Mouse (Mus musculus): ENCODE measurements around the gene Prss16. TPM values are rescaled to one million over a fixed set of nuclear protein-coding genes. Genes with fewer than 3 reads are reported as not detected.

Prss16 gene
- polyA plus RNA-seq, 1 experiment from 2014 or later, result 1.4 TPM

DNA sequence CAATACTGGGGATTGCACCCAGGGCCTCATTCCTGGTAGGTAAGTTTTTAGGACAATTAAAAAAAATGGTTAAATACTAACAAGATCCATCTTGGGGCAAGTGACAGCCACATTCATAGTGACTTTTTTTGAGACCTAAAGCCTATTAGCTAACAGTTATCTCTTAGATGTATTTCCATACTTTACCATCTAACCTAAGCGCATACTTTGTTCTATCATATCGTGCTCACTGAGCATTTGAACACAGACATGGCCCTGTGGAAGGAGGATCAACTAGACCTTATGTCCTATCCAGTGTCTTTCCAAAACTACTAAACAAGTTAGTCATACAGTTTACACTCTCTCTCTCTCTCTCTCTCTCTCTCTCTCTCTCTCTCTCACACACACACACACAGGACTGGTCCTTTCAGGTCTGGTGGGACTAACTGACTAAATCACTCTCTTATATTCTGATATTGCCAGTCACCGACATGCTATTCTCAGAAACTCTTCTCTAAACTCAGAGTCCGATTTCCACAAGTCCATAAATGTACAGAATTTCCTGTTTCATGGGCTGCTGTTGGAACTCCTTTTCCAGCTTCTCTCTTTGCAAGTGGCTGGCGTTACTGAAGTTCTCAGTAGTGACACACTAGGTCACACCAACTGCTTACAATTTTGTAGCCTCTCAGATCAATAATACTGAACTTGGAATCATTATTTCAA, 24.4 kb upstream of the Prss16 start:
- H3K4me1 ChIP-seq (replicated peaks), result 0 out of 2 replicates have a peak, but pooled peaks cover 3% of the 10 kb centered on the region
- no peaks in the 10 kb centered on the region for H3K27me3 ChIP-seq (replicated peaks)
- no peaks in the 10 kb centered on the region for H3K9me3 ChIP-seq
- peak overlapping the region; percentile 26; the same call in 1 of the 2 replicates for H3K9ac ChIP-seq
- 29% methylated on average over 5 of the region's 5 CpGs for WGBS
- H3K4me3 ChIP-seq (replicated peaks), result peak overlapping the region; percentile 37; the same call in 1 of the 2 replicates
- peak overlapping the region; percentile 55 for H3K4me2 ChIP-seq (replicated peaks)
- peak overlapping the region; percentile 81 for H3K27ac ChIP-seq
- ATAC-seq, result no peak
- H3K36me3 ChIP-seq, result no peaks in the 10 kb centered on the region

DNA sequence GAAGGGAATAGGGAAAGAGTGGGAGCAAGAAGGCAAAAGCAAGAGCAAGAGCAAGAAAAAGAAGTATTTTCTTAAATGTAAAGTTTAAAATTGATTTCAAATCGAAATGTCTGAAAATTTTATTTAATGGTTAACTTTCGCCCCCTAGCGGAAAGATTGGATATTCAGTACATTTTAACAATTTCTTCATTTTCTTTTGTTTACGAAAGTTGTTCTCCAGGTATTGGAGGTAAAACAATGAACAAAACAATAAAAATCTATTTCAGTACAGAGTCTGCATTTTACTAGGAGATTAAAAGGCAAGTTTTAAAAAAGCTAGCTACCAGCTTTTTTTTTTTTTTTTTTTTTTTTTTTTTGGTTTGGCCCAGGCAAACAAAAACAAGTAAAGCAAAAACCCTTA, 21.0 kb upstream of the Prss16 start:
- no peak overlapping the region for H3K4me2 ChIP-seq (replicated peaks)
- no peak overlapping the region for H3K9ac ChIP-seq
- H3K36me3 ChIP-seq, result no peaks in the 10 kb centered on the region
- H3K27me3 ChIP-seq (replicated peaks), result no peaks in the 10 kb centered on the region
- no peaks in the 10 kb centered on the region for H3K9me3 ChIP-seq
- no peak overlapping the region for H3K4me3 ChIP-seq (replicated peaks)
- no peak overlapping the region for H3K27ac ChIP-seq
- no peak for ATAC-seq
- WGBS, result 10% methylated on average over 4 of the region's 4 CpGs
- H3K4me1 ChIP-seq (replicated peaks), result no peaks in the 10 kb centered on the region

DNA sequence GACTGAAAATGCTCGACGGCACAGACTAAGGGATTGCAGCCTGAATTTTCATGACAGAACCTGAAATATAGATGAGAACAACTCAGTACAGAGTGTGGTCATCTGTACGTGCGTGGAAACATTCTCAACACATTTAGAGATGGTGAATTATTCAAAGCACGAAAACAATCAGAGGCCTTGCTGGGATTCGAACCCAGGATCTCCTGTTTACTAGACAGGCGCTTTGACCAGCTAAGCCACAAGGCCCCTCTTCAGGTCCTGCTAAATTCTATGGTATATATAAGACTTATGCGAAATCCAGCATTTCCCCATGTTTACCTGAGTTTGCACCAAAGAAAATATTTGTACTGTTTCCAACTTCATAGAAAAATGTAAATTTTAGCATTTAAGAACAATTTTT, 20.4 kb upstream of the Prss16 start:
- H3K27ac ChIP-seq, result no peak overlapping the region
- no peak overlapping the region for H3K4me3 ChIP-seq (replicated peaks)
- H3K4me1 ChIP-seq (replicated peaks), result no peaks in the 10 kb centered on the region
- H3K9me3 ChIP-seq, result no peaks in the 10 kb centered on the region
- H3K4me2 ChIP-seq (replicated peaks), result no peak overlapping the region
- 44% methylated on average over 8 of the region's 8 CpGs for WGBS
- H3K36me3 ChIP-seq, result no peaks in the 10 kb centered on the region
- H3K27me3 ChIP-seq (replicated peaks), result no peaks in the 10 kb centered on the region
- H3K9ac ChIP-seq, result no peak overlapping the region
- no peak for ATAC-seq

DNA sequence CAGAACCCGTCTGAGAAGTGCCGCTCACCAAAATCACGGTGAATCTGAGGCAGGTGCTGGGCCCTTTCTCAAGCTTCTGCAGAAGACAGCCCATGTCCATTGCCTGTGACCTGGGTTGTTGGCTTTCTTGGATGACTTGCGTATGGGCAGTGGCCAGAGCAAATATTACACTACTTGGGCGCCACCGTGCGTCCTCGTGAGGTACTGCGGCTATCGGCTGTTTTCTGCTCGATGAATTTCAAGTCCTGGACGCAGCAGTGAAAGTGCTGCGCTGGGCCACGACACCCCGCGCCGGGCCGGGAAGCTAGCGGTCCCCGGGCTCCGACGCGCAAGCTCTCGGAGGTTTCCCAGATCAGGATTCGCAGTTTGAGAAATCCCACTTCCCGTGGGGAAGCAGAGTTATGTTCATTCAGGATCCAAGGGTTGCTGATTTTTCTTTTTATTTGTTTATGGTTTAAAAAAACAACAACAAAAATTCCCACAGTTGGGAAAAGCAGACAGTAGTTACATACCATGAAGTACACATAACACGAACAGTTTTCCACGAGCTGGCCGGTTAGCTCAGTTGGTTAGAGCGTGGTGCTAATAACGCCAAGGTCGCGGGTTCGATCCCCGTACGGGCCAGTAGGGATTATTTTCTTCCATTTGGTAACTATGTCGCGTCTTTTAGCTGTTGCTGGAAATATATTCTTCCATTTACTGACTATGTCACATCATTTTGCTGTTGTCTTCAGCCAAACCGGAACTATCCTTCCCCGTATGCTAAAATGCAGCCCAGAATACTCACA, 19.3 kb upstream of the Prss16 start:
- no peaks in the 10 kb centered on the region for H3K9me3 ChIP-seq
- no peaks in the 10 kb centered on the region for H3K4me1 ChIP-seq (replicated peaks)
- ATAC-seq, result peak; percentile 80
- H3K4me3 ChIP-seq (replicated peaks), result peak overlapping the region; percentile 55
- no peaks in the 10 kb centered on the region for H3K27me3 ChIP-seq (replicated peaks)
- whole genome bisulfite sequencing, result 1% methylated on average over 40 of the region's 40 CpGs
- peak overlapping the region; percentile 61 for H3K9ac ChIP-seq
- peak overlapping the region; percentile 81 for H3K27ac ChIP-seq
- no peaks in the 10 kb centered on the region for H3K36me3 ChIP-seq
- H3K4me2 ChIP-seq (replicated peaks), result peak overlapping the region; percentile 63

DNA sequence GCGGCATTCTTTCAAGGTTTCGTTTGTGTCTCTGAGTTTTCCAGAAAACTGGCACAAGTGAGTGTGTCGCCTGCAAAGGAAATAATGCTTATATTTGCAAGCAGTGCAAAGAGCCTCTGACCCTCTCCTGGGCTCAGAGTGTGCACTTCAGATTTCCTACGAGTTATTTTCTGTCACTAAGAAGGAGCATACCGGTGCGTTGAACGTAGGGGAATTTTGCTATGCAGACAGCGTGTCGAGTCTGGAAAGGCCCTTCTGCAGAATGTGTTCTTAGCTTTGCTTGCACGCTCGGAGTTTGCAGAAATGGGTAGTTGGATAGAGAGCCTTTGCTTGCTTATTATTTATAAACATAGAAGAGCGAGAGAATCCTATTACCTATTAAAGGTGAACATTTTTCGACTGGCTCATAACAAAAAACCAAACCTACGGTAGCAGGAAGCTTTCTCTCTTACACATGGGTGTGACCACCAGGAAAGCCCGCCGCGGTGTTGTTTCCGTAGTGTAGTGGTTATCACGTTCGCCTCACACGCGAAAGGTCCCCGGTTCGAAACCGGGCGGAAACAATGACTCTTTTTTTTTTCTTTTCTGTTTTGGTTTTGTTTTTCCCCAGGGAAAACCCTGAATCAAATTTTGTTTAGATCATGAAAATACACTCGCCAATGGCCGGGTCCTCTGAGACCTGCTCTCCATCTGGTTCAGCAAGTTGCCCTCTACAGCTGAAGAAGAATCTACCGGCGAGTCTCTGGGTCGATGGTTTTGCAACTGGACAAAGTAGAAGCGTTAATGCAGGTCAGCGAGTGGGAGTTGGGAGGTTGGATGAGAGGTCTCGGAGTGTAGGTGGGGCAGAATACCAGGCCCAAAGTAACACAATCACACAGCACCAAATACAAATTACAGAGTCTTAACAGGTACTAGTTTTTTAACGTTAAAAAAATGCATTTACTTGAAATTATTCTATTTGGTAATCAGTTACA, 16.8 kb upstream of the Prss16 start:
- Histone ChIP-seq H3K9ac (peak overlapping the region; percentile 48), H3K9me3 (no peaks in the 10 kb centered on the region), H3K27me3 (replicated peaks) (no peaks in the 10 kb centered on the region), H3K4me3 (replicated peaks) (peak overlapping the region; percentile 46), H3K4me1 (replicated peaks) (no peaks in the 10 kb centered on the region), H3K4me2 (replicated peaks) (peak overlapping the region; percentile 58), H3K27ac (peak overlapping the region; percentile 3; the same call in 1 of the 2 replicates), H3K36me3 (no peaks in the 10 kb centered on the region)
- WGBS, result under 1% methylated on average over 35 of the region's 35 CpGs
- peak; percentile 60 for ATAC-seq

DNA sequence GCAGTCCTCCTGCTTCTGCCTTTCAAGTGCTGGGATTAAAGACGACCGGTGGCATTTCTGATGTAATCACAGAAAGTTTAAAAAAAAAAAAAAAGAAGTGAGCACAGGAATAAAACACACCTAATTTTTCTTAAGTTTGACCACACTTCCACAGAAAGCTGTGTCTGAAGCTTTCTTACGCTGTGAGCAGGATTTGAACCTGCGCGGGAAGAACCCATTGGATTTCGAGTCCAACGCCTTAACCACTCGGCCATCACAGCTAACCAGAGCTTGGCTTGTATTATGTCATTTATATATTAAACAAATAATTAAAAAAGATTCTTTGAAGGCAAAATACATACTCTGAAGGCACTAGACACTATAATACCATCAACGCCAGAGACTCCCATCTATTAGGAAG, 12.7 kb upstream of the Prss16 start:
- 2% methylated on average over 9 of the region's 9 CpGs for WGBS
- H3K9me3 ChIP-seq, result no peaks in the 10 kb centered on the region
- peak overlapping the region; percentile 34 for H3K9ac ChIP-seq
- no peak overlapping the region for H3K27ac ChIP-seq
- H3K4me3 ChIP-seq (replicated peaks), result peak overlapping the region; percentile 37
- H3K4me1 ChIP-seq (replicated peaks), result no peaks in the 10 kb centered on the region
- H3K36me3 ChIP-seq, result no peaks in the 10 kb centered on the region
- no peaks in the 10 kb centered on the region for H3K27me3 ChIP-seq (replicated peaks)
- H3K4me2 ChIP-seq (replicated peaks), result peak overlapping the region; percentile 72
- peak; percentile 73 for ATAC-seq

DNA sequence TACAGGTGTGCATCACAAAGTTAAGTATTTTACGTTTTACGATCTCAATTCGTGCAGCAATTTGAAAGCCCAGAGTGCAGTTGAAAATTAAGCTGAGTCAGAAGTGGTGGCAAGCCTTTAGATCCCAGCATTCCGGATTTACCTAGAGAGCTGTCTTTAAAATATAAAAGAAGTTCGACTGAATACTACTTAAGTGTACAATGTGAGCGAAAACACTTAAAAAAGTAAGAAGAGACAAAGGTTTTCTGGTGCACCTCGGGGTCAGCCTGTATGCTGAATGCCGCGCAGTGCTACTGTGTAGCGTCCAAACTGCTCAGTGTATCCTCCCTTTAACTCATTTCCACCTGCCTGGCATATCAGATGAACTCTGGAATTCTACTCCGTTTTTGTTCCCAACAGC, 12.0 kb upstream of the Prss16 start:
- Histone ChIP-seq H3K27ac (peak overlapping the region; percentile 40; the same call in 1 of the 2 replicates), H3K9me3 (no peaks in the 10 kb centered on the region), H3K4me3 (replicated peaks) (peak overlapping the region; percentile 37), H3K36me3 (no peaks in the 10 kb centered on the region), H3K9ac (peak overlapping the region; percentile 34), H3K4me2 (replicated peaks) (peak overlapping the region; percentile 72), H3K4me1 (replicated peaks) (no peaks in the 10 kb centered on the region), H3K27me3 (replicated peaks) (no peaks in the 10 kb centered on the region)
- peak; percentile 37; the same call in 1 of the 2 replicates for ATAC-seq
- under 1% methylated on average over 11 of the region's 11 CpGs for WGBS

DNA sequence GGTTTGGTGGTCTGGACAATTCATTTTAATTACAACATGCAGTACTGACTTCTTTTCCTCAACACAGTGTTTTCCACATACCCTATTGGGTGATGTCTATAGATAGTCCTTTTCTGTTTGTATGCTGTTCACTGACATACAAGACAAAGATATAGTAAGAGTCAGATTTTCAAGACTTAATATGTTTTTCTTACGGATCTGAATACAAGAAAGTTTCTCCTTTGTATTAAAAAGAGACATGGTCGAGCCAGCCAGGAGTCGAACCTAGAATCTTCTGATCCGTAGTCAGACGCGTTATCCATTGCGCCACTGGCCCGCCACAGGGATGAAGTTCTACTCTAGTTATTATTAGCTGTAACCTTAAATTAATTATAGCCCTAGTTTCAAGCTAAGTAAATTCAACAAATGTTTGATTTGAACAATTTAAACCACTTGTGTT, 11.4 kb upstream of the Prss16 start:
- Histone ChIP-seq H3K9me3 (no peaks in the 10 kb centered on the region), H3K36me3 (no peaks in the 10 kb centered on the region), H3K27me3 (replicated peaks) (no peaks in the 10 kb centered on the region), H3K9ac (no peak overlapping the region), H3K4me2 (replicated peaks) (peak overlapping the region; percentile 72), H3K27ac (no peak overlapping the region), H3K4me3 (replicated peaks) (peak overlapping the region; percentile 45), H3K4me1 (replicated peaks) (no peaks in the 10 kb centered on the region)
- ATAC-seq, result peak; percentile 82
- 2% methylated on average over 8 of the region's 8 CpGs for WGBS

DNA sequence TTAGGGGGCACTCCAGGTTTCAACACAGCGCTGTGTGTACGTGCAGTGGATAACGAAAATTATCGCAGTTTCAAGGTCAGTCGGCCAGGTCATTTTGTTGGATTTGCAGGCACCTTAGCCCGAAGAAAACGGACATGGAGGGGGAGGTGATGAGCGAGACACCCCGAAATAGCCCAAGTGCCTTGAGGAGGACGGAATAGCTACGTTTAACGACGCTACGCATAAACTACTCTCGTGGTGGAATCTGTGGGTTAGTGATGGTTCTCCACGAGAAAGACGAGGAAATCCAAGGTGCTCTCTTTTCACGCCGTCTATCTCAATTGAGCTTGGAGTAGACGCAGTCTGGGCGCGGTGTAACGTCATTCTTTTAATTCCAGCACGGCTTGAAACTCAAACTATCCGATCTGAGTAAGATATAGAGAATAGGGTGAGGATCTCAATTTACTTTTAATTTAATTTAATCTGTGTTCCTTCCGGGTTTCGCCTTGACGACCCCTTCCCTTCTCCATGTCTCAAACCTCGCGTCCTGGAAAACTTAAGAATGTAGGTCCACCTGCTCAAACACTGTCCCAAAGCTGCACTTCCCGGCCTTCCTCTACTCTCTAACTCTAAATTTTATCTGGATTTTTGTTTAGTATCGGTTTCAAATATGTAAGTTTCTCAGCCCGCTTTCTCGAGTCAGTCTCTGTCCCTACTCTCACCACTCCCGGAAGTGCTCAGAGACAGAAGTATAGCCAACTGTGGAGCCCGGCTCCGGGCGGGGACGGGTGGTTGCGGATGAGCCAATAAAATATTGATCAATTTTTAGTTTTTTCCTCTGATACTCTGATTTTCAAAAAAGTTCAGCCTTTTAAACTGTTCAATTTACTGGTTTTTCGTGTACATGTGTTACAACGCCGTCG, 10.6 kb upstream of the Prss16 start:
- 1% methylated on average over 44 of the region's 44 CpGs for WGBS
- Histone ChIP-seq H3K9ac (peak overlapping the region; percentile 29), H3K4me3 (replicated peaks) (peak overlapping the region; percentile 45), H3K36me3 (no peaks in the 10 kb centered on the region), H3K27ac (no peak overlapping the region), H3K9me3 (no peaks in the 10 kb centered on the region), H3K4me2 (replicated peaks) (peak overlapping the region; percentile 72), H3K27me3 (replicated peaks) (peaks cover 2% of the 10 kb centered on the region; the same call in 1 of the 2 replicates), H3K4me1 (replicated peaks) (no peaks in the 10 kb centered on the region)
- ATAC-seq, result peak; percentile 78

DNA sequence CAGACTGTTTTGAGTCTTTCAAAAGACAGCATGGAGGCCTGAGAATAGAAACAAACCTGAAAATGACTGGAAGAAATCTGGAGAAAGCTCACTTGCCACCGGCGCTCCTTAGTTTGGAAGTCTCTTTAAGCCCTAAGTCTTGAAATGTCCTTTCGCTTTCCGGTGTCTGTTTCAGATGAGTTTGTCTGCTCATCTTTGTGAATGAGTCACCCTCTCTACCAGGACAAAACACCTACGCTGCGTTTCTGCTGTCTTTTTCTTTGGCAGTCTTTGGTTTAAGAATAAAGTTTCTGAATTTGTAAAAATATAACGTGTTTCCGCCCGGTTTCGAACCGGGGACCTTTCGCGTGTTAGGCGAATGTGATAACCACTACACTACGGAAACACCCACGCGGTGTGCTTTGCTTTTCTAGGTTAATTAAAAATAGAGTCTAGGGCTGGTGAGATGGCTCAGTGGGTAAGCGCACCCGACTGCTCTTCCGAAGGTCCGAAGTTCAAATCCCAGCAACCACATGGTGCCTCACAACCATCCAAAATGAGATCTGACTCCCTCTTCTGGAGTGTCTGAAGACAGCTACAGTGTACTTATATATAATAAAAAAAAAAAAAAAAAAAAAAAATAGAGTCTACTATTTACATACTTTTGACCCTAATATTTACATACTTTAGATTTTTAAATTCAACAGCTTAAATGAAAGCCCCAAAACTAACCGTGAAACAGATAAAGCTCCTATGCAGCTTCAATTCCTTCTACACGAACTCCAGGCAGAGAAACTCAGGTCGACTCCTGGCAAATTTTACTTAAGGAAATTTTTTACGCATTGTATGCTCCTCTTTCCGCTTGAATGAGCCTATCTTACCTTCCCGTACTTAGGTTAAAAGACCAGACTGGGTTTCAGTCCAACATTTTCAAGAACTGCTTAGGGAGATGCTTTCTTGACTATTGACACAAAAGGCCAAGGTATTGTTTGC, 6.2 kb upstream of the Prss16 start:
- Histone ChIP-seq H3K9ac (no peak overlapping the region), H3K27me3 (replicated peaks) (peaks cover 26% of the 10 kb centered on the region), H3K36me3 (no peaks in the 10 kb centered on the region), H3K27ac (no peak overlapping the region), H3K9me3 (no peaks in the 10 kb centered on the region), H3K4me3 (replicated peaks) (no peak overlapping the region), H3K4me2 (replicated peaks) (peak overlapping the region; percentile 22), H3K4me1 (replicated peaks) (peaks cover 4% of the 10 kb centered on the region; the same call in 1 of the 2 replicates)
- peak; percentile 85 for ATAC-seq
- WGBS, result 14% methylated on average over 27 of the region's 27 CpGs
